Mouse (Mus musculus): ENCODE measurements around the gene Mcts1.

Mcts1 gene

GRCm38 (mm10) chrX:38656206-38656883 is 56.0 kb downstream of the Mcts1 start:
- DNase-seq, result no peak

Measured in retina, postnatal 1 day (tissue).